Mouse (Mus musculus) limb, embryonic 10.5 days (tissue): ENCODE measurements around the gene Fndc11. TPM values are rescaled to one million over a fixed set of nuclear protein-coding genes. Genes with fewer than 3 reads are reported as not detected.

Experiments used
- DNase-seq: peaks from one replicate; pipeline ENCODE4 v3.0.0-alpha.2; 2017; ENCODE audit warnings: low spot score
- H3K27ac ChIP-seq: fragments of 300-500 bp; sonication (generic); 2 replicates; pipeline ENCODE4 v1.5.1; 2016; ENCODE audit warnings: mild to moderate bottlenecking
- H3K27me3 ChIP-seq: fragments of 300-500 bp; sonication (generic); 2 replicates; pipeline ENCODE4 v1.6.1; 2016; ENCODE audit warnings: low read depth, mild to moderate bottlenecking; ENCODE audit not compliant: poor library complexity, severe bottlenecking
- H3K36me3 ChIP-seq: fragments of 300-500 bp; sonication (generic); 2 replicates; pipeline ENCODE4 v1.6.1; 2016; ENCODE audit warnings: mild to moderate bottlenecking, moderate library complexity
- H3K4me1 ChIP-seq: fragments of 300-500 bp; sonication (generic); 2 replicates; pipeline ENCODE4 v1.6.1; 2016
- H3K4me3 ChIP-seq: fragments of 300-500 bp; sonication (generic); 2 replicates; pipeline ENCODE4 v1.5.1; 2016; ENCODE audit warnings: mild to moderate bottlenecking, moderate library complexity
- H3K9me3 ChIP-seq: fragments of 300-500 bp; sonication (generic); replicated peaks from 2 replicates; pipeline ENCODE4 v1.6.1; 2016; ENCODE audit warnings: mild to moderate bottlenecking
- WGBS: fragments of 180-500 bp; shearing (Covaris S2); methylation state at CpG from one replicate; pipeline ENCODE4 v1.1.7; 2016; 5-methylcytosine and 5-hydroxymethylcytosine counted together
- polyA plus RNA-seq: library from polyadenylated mRNA; unstranded; fragments of >200 nt; fragmentation: Nextera tagmentation; extraction: Ambion mirVana; gene quantifications from 2 replicates; pipeline ENCODE4 v1.2.1, GENCODE M21; 2016

Gene Fndc11
- polyA plus RNA-seq, 1 experiment from 2014 or later, result 0.34 TPM

DNA sequence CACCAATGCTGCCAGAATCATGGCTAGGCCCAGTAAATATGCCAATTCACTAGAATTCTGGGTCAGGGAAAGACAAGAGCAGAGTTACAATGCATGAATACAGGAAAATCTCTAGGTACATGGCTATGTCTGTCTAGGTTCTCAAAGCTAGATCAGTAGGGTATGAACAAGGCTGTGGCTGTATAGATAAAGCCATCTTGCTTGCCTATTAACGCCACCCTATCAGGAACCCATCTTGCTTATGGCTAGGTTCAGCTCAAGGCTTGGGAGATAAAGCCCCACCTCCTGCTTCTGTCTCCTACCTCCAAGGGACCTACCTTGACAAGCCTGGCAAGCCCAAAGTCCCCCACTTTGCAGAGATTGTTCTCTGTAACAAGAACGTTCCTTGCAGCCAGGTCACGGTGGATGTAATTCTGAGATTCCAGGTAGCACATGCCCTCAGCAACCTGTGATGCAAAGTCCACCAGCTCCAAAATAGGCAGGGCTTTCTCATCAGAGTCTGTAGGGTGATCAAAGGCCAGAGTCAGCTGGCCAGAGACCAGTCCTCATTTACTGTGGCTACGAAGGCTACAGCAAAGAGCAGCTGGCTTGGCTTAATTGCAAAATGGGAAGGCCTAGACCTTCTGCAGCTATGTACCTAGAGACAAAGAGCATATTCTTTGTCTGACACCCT lies 23.0 kb upstream of the Fndc11 start:
- Histone ChIP-seq H3K9me3 (no peaks in the 10 kb centered on the region), H3K27ac (no peak overlapping the region), H3K27me3 (no peaks in the 10 kb centered on the region), H3K4me3 (no peak overlapping the region), H3K36me3 (no peaks in the 10 kb centered on the region), H3K4me1 (no peaks in the 10 kb centered on the region)
- 84% methylated on average over 4 of the region's 4 CpGs for WGBS
- DNase-seq, result no peak

DNA sequence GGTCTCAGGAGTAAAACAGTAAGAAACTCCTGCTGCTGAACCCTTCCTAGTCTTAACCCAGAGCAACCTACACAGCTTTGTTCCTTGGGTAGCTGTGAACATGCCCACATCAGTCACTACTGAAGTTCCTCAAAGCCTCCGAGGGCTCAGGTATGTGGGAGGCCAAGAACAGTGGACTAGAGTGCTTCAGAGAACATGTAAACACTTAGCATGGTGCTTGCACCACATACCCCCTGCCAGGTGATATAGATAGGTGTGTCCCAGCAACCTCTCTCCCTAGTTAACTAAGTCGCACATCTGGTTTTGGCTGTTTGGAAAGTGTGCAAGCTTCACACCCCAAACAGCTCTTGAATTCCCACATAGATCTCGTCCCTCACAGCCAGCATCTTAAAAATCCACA lies 18.2 kb upstream of the Fndc11 start:
- WGBS, result 77% methylated on average over 3 of the region's 3 CpGs

DNA sequence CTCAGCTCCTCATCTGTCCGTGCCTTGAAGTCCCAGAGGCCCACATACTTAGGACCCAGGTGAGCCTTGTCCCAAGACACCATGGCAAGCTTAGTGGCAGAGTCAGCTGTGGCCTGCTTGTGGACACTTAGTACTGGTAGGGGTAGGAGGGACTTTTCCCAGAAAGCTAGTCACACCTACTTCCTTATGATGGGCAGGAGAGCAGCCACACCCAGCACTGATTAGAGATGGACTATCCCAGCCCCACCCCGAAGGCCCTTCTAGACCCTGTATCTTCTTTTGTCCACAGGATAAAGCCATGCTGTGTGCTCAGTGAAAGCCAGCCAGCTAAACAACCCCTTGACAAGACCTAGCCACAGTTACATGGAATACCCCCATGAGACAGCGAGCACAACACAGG lies 17.4 kb upstream of the Fndc11 start, which contains the start of gene Ptk6:
TSS of gene Ptk6 (minus strand) at position 368 of the 400 bp plus-strand sequence.
- Histone ChIP-seq H3K27me3 (peaks cover 6% of the 10 kb centered on the region; the same call in 1 of the 2 replicates), H3K4me3 (no peak within 1 kb of the TSS), H3K4me1 (0 out of 2 replicates have a peak, but pooled peaks cover 2% of the 10 kb centered on the region), H3K27ac (no peak within 1 kb of the TSS), H3K9me3 (no peaks in the 10 kb centered on the region), H3K36me3 (no peaks in the 10 kb centered on the region)
- DNase-seq, result no peak
- WGBS, result 88% methylated on average over 3 of the region's 3 CpGs

More for the DNA sequence above, 18.2 kb upstream of the Fndc11 start:
- Histone ChIP-seq H3K27ac (no peak overlapping the region), H3K36me3 (no peaks in the 10 kb centered on the region), H3K27me3 (0 out of 2 replicates have a peak, but pooled peaks cover 3% of the 10 kb centered on the region), H3K4me1 (no peaks in the 10 kb centered on the region), H3K9me3 (no peaks in the 10 kb centered on the region), H3K4me3 (no peak overlapping the region)
- DNase-seq, result no peak

DNA sequence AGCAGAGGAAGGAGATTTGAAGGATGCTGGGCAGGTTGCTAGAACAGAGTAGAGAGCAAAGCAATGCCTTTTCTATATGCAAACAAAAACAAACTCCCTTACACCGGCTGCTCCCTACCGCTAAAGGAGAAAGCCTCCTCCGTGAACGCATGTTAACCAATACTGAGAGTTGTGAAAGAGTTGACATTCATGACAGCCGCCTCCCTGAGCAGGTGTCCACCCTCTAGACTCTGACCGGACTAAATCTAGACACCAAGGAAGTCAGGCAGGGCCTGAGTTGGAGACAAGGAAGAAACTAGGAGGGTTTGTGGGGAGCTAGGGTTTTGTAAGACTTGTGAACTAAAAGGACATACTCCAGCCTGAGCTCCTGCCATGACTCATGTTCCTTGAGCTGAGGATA lies 16.9 kb upstream of the Fndc11 start:
- H3K27ac ChIP-seq, result no peak overlapping the region
- peaks cover 6% of the 10 kb centered on the region; the same call in 1 of the 2 replicates for H3K27me3 ChIP-seq
- 90% methylated on average over 6 of the region's 6 CpGs for WGBS
- H3K4me3 ChIP-seq, result no peak overlapping the region
- no peaks in the 10 kb centered on the region for H3K36me3 ChIP-seq
- 0 out of 2 replicates have a peak, but pooled peaks cover 2% of the 10 kb centered on the region for H3K4me1 ChIP-seq
- H3K9me3 ChIP-seq, result no peaks in the 10 kb centered on the region
- no peak for DNase-seq

DNA sequence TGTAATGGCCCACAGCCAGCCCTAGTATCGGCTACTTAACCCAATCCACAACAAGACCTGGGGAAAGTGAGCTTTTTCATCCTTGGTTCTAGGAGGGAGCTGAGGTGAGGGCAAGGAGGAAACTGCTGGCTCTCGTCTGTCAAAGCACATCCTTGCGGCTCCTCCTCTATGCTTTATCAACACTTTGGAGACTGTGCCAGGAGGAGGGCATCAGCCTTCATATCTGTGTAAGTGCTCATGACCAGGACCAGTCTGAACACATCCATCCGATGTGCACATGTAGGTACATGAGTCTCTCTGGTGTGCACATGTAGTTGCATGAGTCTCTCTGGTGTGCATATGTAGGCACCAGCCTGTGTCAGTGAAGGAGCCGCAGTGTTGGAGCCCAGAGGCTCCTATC lies 14.1 kb upstream of the Fndc11 start:
- no peaks in the 10 kb centered on the region for H3K36me3 ChIP-seq
- H3K4me3 ChIP-seq, result no peak overlapping the region
- WGBS, result 85% methylated on average over 5 of the region's 5 CpGs
- peaks cover 21% of the 10 kb centered on the region for H3K27me3 ChIP-seq
- no peak overlapping the region for H3K27ac ChIP-seq
- H3K4me1 ChIP-seq, result 0 out of 2 replicates have a peak, but pooled peaks cover 7% of the 10 kb centered on the region
- no peaks in the 10 kb centered on the region for H3K9me3 ChIP-seq
- DNase-seq, result no peak

DNA sequence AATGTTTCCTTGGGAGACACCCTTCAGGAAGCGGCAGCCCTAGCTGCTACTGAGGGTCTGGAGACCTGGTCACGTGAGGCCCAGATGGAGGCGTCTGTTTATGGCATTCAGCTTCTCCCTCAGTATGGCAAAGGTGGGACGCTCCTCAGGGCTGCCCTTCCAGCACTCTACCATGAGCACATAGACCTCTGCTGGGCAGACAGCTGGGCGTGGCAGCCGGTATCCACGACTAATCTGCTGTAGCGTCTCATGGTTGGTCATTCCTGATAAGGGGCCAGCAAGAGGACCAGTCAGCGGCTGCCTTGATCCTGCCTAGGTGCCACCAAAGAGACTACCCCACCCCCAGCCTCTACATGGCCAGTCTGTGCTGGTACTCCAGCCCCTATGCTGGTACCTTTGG lies 13.7 kb upstream of the Fndc11 start:
- H3K36me3 ChIP-seq, result no peaks in the 10 kb centered on the region
- WGBS, result 82% methylated on average over 9 of the region's 9 CpGs
- DNase-seq, result no peak
- H3K27ac ChIP-seq, result no peak overlapping the region
- no peak overlapping the region for H3K4me3 ChIP-seq
- peaks cover 24% of the 10 kb centered on the region for H3K27me3 ChIP-seq
- H3K9me3 ChIP-seq, result no peaks in the 10 kb centered on the region
- peaks cover 8% of the 10 kb centered on the region for H3K4me1 ChIP-seq

DNA sequence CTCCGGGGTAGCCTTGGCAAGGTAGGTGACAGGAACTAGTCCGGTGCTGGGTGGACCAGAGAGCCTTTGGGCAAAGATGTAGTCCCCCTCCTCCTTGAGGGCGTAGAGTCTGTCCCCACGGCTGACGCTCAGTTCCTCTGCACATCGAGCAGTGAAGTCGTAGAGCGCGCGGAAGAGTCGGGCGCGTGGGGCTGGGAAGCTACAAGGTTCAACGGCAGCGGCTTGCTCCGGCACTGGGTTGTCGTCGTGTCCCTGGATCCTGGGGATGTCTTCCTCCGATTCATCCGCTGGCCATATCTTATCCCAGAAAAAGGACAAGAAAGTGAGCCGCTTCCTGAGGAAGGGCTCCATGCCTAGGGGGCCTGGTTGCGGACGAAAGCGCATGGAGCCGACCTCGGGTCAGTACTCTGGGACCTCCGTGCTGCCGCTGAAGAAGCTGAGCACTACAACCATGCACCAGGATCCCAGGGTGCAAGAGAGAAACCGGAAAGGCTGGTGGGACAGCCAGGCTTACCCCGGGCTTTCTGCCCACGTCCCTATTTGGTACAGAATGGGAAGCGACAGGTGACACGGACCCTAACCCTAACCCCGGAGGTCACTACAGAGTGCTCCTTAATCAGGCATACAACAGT lies 7.3 kb upstream of the Fndc11 start:
- no peak for DNase-seq

DNA sequence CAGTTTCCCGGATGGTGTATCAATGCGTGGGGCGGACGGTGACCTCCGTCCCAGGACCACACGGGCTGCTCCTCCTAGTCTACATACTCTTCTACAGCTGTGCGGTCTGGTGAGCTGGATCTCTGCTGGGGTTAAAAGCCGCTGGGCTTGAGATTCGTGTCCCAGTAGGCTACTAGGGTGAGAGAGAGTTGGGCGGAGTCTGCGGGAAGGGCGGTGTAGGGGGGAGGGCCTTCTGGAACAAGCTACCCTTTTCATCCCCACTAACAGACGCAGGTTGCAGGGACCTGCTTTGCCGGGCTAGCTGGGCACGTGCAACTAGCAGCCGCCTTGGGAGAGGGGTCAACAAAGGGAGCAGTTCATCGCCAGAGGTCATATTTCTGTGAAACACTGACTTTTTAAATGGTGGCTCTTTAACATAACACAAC lies 6.8 kb upstream of the Fndc11 start, which contains the start of gene Srms:
TSS of gene Srms (minus strand) at position 165 of the 425 bp plus-strand sequence.
- 2% methylated on average over 17 of the region's 17 CpGs for WGBS
- Histone ChIP-seq H3K9me3 (no peaks in the 10 kb centered on the region), H3K27me3 (peaks cover 60% of the 10 kb centered on the region), H3K4me3 (peak within 1 kb of the TSS; percentile 48), H3K27ac (peak within 1 kb of the TSS; percentile 62; the same call in 1 of the 2 replicates), H3K36me3 (no peaks in the 10 kb centered on the region), H3K4me1 (peaks cover 31% of the 10 kb centered on the region)
- peak; percentile 56 for DNase-seq

More for the DNA sequence above, 7.3 kb upstream of the Fndc11 start:
- H3K4me3 ChIP-seq, result peak overlapping the region; percentile 48
- H3K27me3 ChIP-seq, result peaks cover 60% of the 10 kb centered on the region
- no peaks in the 10 kb centered on the region for H3K36me3 ChIP-seq
- 5% methylated on average over 34 of the region's 34 CpGs for WGBS
- peak overlapping the region; percentile 62; the same call in 1 of the 2 replicates for H3K27ac ChIP-seq
- H3K4me1 ChIP-seq, result peaks cover 31% of the 10 kb centered on the region
- H3K9me3 ChIP-seq, result no peaks in the 10 kb centered on the region

DNA sequence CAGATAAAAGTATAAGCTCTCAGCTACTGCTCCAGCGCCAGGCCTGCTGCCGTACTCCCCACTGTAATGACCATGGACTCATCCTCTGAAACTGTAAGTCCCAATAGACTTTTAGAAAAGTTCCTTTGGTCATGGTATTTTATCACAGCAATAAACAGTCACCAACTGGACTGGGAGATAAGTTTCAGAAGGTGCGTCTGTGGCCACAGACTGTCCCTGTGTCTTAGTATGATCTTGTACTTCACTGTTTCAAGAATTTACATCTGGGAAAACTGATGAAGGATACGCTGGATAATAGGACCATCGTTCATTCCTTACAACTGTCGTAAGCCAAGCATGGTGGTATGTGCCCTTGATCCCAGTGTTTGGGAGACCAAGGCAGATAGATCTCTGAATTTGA lies 3.8 kb upstream of the Fndc11 start:
- H3K4me3 ChIP-seq, result no peak overlapping the region
- WGBS, result 91% methylated on average over 6 of the region's 6 CpGs
- H3K4me1 ChIP-seq, result peaks cover 50% of the 10 kb centered on the region
- no peaks in the 10 kb centered on the region for H3K36me3 ChIP-seq
- no peak for DNase-seq
- peaks cover 43% of the 10 kb centered on the region for H3K27me3 ChIP-seq
- no peaks in the 10 kb centered on the region for H3K9me3 ChIP-seq
- H3K27ac ChIP-seq, result no peak overlapping the region

DNA sequence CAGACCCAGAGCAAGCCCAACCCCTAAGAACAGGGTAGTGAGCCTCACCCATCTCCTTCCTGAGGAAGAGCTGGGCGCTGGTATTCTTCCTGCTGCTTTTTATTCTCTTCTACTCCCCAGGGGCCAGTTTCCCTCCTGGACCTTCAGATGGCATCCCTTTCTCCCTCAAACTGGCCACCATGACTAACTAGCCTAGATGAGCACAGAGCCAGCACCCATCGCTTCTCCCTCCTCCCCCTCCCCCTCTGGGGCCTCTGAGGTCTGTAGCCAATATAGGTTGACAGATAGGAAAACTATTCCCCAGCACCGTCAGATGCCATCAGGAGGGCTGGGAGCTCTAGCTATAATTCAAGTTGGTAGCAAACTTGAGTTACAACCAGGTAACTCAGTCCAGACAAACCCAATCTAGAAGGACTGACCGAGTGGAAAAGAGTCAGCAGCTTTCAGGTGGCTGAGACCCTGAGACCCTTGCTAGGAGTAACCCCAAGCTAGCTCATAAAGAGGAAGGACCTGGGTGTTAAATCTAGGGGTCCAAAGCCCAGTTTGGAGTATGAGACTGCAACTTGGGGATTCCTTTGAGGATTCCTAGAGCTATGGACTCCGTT lies 830 bp upstream of the Fndc11 start:
- peak overlapping the region; percentile 86 for H3K27ac ChIP-seq
- peaks cover 14% of the 10 kb centered on the region for H3K27me3 ChIP-seq
- H3K9me3 ChIP-seq, result no peaks in the 10 kb centered on the region
- H3K36me3 ChIP-seq, result no peaks in the 10 kb centered on the region
- peaks cover 28% of the 10 kb centered on the region for H3K4me1 ChIP-seq
- DNase-seq, result no peak
- peak overlapping the region; percentile 47 for H3K4me3 ChIP-seq
- 51% methylated on average over 5 of the region's 5 CpGs for WGBS

DNA sequence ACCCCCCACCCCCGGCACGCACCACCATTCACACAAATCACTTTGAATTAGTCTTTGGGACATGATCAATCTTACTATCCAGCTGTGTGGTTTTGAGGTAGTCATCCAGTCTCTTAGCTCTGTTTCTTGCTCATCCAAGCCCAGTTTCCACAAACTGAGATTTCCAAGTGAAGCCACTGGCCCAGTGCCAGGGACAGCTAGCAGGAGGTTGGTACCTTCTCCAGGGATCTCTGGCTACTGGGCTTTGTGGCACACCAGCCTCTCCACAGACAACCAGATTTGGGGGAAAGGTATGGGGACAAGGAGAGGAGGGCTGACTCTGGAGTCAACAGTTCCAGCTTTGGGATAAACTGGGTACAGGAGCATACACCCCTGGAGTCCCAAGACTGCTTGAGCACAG lies 548 bp downstream of the Fndc11 start:
- no peak for DNase-seq
- Histone ChIP-seq H3K9me3 (no peaks in the 10 kb centered on the region), H3K4me3 (peak overlapping the region; percentile 47), H3K27me3 (no peaks in the 10 kb centered on the region), H3K27ac (peak overlapping the region; percentile 86), H3K4me1 (peaks cover 28% of the 10 kb centered on the region), H3K36me3 (no peaks in the 10 kb centered on the region)
- 50% methylated on average over 2 of the region's 2 CpGs for WGBS

DNA sequence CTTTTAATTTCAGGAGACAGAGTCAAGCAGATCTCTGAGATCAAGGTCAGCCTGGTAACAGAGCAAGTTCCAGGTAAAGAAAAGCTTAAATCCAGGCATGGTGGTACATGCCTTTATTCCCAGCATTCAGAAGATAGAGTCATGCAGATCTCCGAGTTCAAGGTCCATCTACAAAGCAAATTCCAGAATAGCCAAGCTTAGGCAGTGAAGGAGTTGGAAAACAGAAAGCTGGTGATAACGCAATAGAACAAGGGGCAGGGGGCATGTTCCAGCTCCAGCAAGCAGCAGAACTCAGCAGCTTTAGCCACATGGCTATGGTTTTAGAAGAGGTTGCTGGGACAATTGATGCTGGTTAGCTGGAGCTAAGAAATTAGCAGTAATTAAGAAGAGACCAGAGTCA lies 5.2 kb downstream of the Fndc11 start:
- Histone ChIP-seq H3K4me3 (no peak overlapping the region), H3K27ac (no peak overlapping the region), H3K9me3 (no peaks in the 10 kb centered on the region), H3K27me3 (no peaks in the 10 kb centered on the region), H3K36me3 (no peaks in the 10 kb centered on the region), H3K4me1 (peaks cover 27% of the 10 kb centered on the region)
- no peak for DNase-seq
- 95% methylated on average over 2 of the region's 2 CpGs for WGBS

DNA sequence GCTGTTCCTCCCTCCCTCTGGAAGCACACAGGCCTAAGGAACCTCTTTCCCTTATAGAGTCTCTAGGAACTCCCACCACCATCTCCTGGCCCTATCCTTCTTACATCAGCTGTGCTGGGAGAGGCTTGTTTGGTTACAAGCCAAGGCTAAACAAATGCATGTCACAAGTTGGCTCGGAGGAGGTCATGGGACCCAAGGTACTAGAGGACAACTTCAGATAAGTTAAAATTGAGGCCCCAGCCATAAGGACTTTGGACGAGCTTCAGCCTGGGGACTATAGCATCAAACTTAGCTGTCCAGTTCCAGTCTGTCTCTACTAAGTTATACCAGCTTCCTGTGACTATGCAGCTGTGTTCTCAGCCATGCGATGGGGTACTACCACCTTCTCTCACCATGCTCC lies 7.3 kb downstream of the Fndc11 start:
- 88% methylated on average over 3 of the region's 3 CpGs for WGBS
- DNase-seq, result no peak
- Histone ChIP-seq H3K27ac (no peak overlapping the region), H3K27me3 (no peaks in the 10 kb centered on the region), H3K4me3 (no peak overlapping the region), H3K36me3 (no peaks in the 10 kb centered on the region), H3K4me1 (peaks cover 17% of the 10 kb centered on the region), H3K9me3 (no peaks in the 10 kb centered on the region)
